Mouse (Mus musculus) liver, embryonic 14.5 days (tissue): ENCODE data around the gene Aurkaip1. TPM values are rescaled to one million over a fixed set of nuclear protein-coding genes. Genes with fewer than 3 reads are reported as not detected.

ENCODE experiments used
- ATAC-seq: fragments of 200-750 bp; cut with Nextera tagmentation; 2 replicates; pipeline ENCODE4 v1.8.0; 2017; ENCODE audit warnings: moderate number of reproducible peaks, mild to moderate bottlenecking, moderate library complexity; ENCODE audit not compliant: insufficient read depth
- DNase-seq, 3 experiments: peaks; one replicate each; pipeline ENCODE4 v3.0.0-alpha.2; 2012 to 2013; ENCODE audit warnings: low read depth in 3 of 3, low spot score in 3 of 3
- H3K27ac ChIP-seq: fragments of 300-500 bp; sonication (generic); 2 replicates; pipeline ENCODE4 v1.5.1; 2014; ENCODE audit warnings: moderate library complexity, mild to moderate bottlenecking, control low read depth, inconsistent platforms
- H3K27me3 ChIP-seq: fragments of 300-500 bp; sonication (generic); 2 replicates; pipeline ENCODE4 v1.6.1; 2014; ENCODE audit warnings: mild to moderate bottlenecking, low read length, moderate library complexity; ENCODE audit not compliant: control insufficient read depth, insufficient read depth
- H3K36me3 ChIP-seq: fragments of 300-500 bp; sonication (generic); replicated peaks from 2 replicates; pipeline ENCODE4 v1.6.1; 2014; ENCODE audit warnings: low read depth; ENCODE audit not compliant: control insufficient read depth, insufficient read depth
- H3K4me1 ChIP-seq, 2 experiments: fragments of 200-500 bp in 1 of 2; fragments of 300-500 bp in 1 of 2; sonication (generic) in 1 of 2; replicated peaks; 2 replicates each; pipeline ENCODE4 v1.6.1; 2012 to 2014; ENCODE audit warnings: antibody characterized with exemption in 1 of 2, inconsistent platforms in 1 of 2, low read length in 1 of 2; ENCODE audit not compliant: control insufficient read depth in 2 of 2, insufficient read depth in 2 of 2
- H3K4me2 ChIP-seq: fragments of 300-500 bp; sonication (generic); 2 replicates; pipeline ENCODE4 v1.6.1; 2014; ENCODE audit warnings: low read depth, mild to moderate bottlenecking, control low read depth, moderate library complexity
- H3K4me3 ChIP-seq, 2 experiments: fragments of 200-500 bp in 1 of 2; fragments of 300-500 bp in 1 of 2; sonication (generic) in 1 of 2; 2 replicates each; pipeline ENCODE4 v1.5.1; 2012 to 2014; ENCODE audit warnings: low read depth in 2 of 2, low read length in 2 of 2, mild to moderate bottlenecking in 2 of 2, control low read depth in 1 of 2, inconsistent platforms in 1 of 2, moderate library complexity in 1 of 2; ENCODE audit not compliant: insufficient read depth in 1 of 2
- H3K9ac ChIP-seq: fragments of 300-500 bp; sonication (generic); replicated peaks from 2 replicates; pipeline ENCODE4 v1.6.1; 2014; ENCODE audit warnings: mild to moderate bottlenecking, control low read depth, moderate library complexity
- H3K9me3 ChIP-seq: fragments of 300-500 bp; sonication (generic); 2 replicates; pipeline ENCODE4 v1.6.1; 2016; ENCODE audit warnings: low read length, mixed read lengths; ENCODE audit not compliant: control insufficient read depth
- CTCF ChIP-seq: IDR thresholded peaks from 2 replicates; pipeline ENCODE4 v1.5.1; 2016; ENCODE audit warnings: antibody characterized with exemption, low read depth, control low read depth
- EP300 ChIP-seq: IDR thresholded peaks from 2 replicates; pipeline ENCODE4 v1.6.1; 2016; ENCODE audit warnings: antibody characterized with exemption, low read depth
- WGBS: fragments of 180-500 bp; shearing (Covaris S2); extraction: QIAGEN DNeasy Blood & Tissue Kit; methylation state at CpG from one replicate; pipeline ENCODE4 v1.1.7; 2014; ENCODE audit not compliant: insufficient replicate concordance; 5-methylcytosine and 5-hydroxymethylcytosine counted together
- polyA plus RNA-seq, 2 experiments: library from polyadenylated mRNA; depleted of rRNA in 1 of 2; stranded (reverse) in 1 of 2; unstranded in 1 of 2; fragments of >200 nt; fragmentation: Nextera tagmentation in 1 of 2; extraction: Ambion mirVana in 1 of 2; gene quantifications; 2 replicates each; pipeline versions ENCODE4 v1.2.1 to v1.2.3; 2012 to 2014

Gene Aurkaip1
- polyA plus RNA-seq, 2 experiments, result 77.0 to 120 TPM

GRCm38 (mm10) chr4:155829866-155830265, 1.2 kb upstream of the Aurkaip1 start:
- no peak for ATAC-seq

GRCm38 (mm10) chr4:155830596-155830995, 476 bp upstream of the Aurkaip1 start:
- no peaks in the 10 kb centered on the region for H3K9me3 ChIP-seq
- peak overlapping the region; percentile 85 for H3K4me2 ChIP-seq
- WGBS, result 48% methylated on average over 8 of the region's 8 CpGs
- DNase-seq, result no peak
- no peaks in the 10 kb centered on the region for H3K27me3 ChIP-seq
- H3K4me3 ChIP-seq, result peak overlapping the region; percentile 43 to 95; a peak in 3 of 4 replicates
- peak overlapping the region; percentile 51; the same call in 1 of the 2 replicates for H3K27ac ChIP-seq
- TF ChIP-seq EP300 (no peak), CTCF (no peak)
- H3K9ac ChIP-seq, result peak overlapping the region; percentile 45; the same call in 1 of the 2 replicates
- ATAC-seq, result no peak
- H3K36me3 ChIP-seq, result peaks cover 27% of the 10 kb centered on the region
- peaks cover 6 to 13% of the 10 kb centered on the region in 2 experiments; a peak in 3 of 4 replicates for H3K4me1 ChIP-seq

More at GRCm38 (mm10) chr4:155829866-155830265, 1.2 kb upstream of the Aurkaip1 start:
- Histone ChIP-seq H3K4me1 (peaks cover 6 to 13% of the 10 kb centered on the region in 2 experiments; a peak in 3 of 4 replicates), H3K4me3 (no peak overlapping the region), H3K36me3 (peaks cover 32% of the 10 kb centered on the region), H3K27ac (no peak overlapping the region), H3K27me3 (no peaks in the 10 kb centered on the region), H3K9ac (no peak overlapping the region), H3K4me2 (no peak overlapping the region; the same call in 1 of the 2 replicates), H3K9me3 (no peaks in the 10 kb centered on the region)
- TF ChIP-seq CTCF (no peak), EP300 (no peak)
- 83% methylated on average over 4 of the region's 4 CpGs for WGBS
- DNase-seq, result no peak

- ATAC-seq, result peak; percentile 27
- WGBS, result under 1% methylated on average over 25 of the region's 25 CpGs
- TF ChIP-seq CTCF (no peak), EP300 (no peak)
- Histone ChIP-seq H3K9me3 (no peaks in the 10 kb centered on the region), H3K4me2 (peak overlapping the region; percentile 85), H3K4me1 (peaks cover 6 to 13% of the 10 kb centered on the region in 2 experiments; a peak in 3 of 4 replicates), H3K27ac (peak overlapping the region; percentile 68), H3K27me3 (no peaks in the 10 kb centered on the region), H3K4me3 (peak overlapping the region; percentile 90 to 95), H3K36me3 (peaks cover 17% of the 10 kb centered on the region), H3K9ac (peak overlapping the region; percentile 95)
- peak in 1 of 3 experiments; percentile 19 for DNase-seq
Observed at GRCm38 (mm10) chr4:155831831-155832230, 759 bp downstream of the Aurkaip1 start.

GRCm38 (mm10) chr4:155832321-155832720, 1.2 kb downstream of the Aurkaip1 start:
- Histone ChIP-seq H3K36me3 (peaks cover 13% of the 10 kb centered on the region), H3K4me3 (peak overlapping the region; percentile 90 to 95), H3K4me1 (peaks cover 6 to 13% of the 10 kb centered on the region in 2 experiments; a peak in 3 of 4 replicates), H3K4me2 (peak overlapping the region; percentile 85), H3K9me3 (no peaks in the 10 kb centered on the region), H3K27me3 (no peaks in the 10 kb centered on the region), H3K27ac (peak overlapping the region; percentile 68), H3K9ac (peak overlapping the region; percentile 95)
- WGBS, result 44% methylated on average over 10 of the region's 10 CpGs
- no peak for DNase-seq
- ATAC-seq, result no peak
- TF ChIP-seq EP300 (no peak), CTCF (no peak)

GRCm38 (mm10) chr4:155833234-155833633, 2.2 kb downstream of the Aurkaip1 start:
- no peak overlapping the region for H3K27ac ChIP-seq
- H3K4me1 ChIP-seq, result peaks cover 6 to 15% of the 10 kb centered on the region in 2 experiments; a peak in 3 of 4 replicates
- 0 out of 2 replicates have a peak overlapping the region, but pooled peaks have one; percentile 85 for H3K4me2 ChIP-seq
- H3K27me3 ChIP-seq, result no peaks in the 10 kb centered on the region
- DNase-seq (no peak), ATAC-seq (no peak)
- WGBS, result 73% methylated on average over 4 of the region's 4 CpGs
- no peak for TF ChIP-seq CTCF
- TF ChIP-seq EP300, result no peak
- H3K4me3 ChIP-seq, result no peak overlapping the region
- H3K9me3 ChIP-seq, result no peaks in the 10 kb centered on the region
- H3K9ac ChIP-seq, result no peak overlapping the region
- H3K36me3 ChIP-seq, result peaks cover 5% of the 10 kb centered on the region; the same call in 1 of the 2 replicates
